Mouse (Mus musculus) limb, embryonic 14.5 days (tissue): ENCODE measurements around the gene Olfr684. TPM values are rescaled to one million over a fixed set of nuclear protein-coding genes. Genes with fewer than 3 reads are reported as not detected.

Source experiments
- ATAC-seq: fragments of 200-750 bp; cut with Nextera tagmentation; 2 replicates; pipeline ENCODE4 v1.8.0; 2017; ENCODE audit warnings: low read depth, moderate number of reproducible peaks, moderate TSS enrichment; ENCODE audit not compliant: low FRiP score
- DNase-seq: peaks from one replicate; pipeline ENCODE4 v3.0.0-alpha.2; 2015; ENCODE audit warnings: low spot score
- H3K27ac ChIP-seq: fragments of 300-500 bp; sonication (generic); replicated peaks from 2 replicates; pipeline ENCODE4 v1.5.1; 2014; ENCODE audit warnings: low read depth, mild to moderate bottlenecking, low read length, moderate library complexity, mixed read lengths
- H3K27me3 ChIP-seq: fragments of 300-500 bp; sonication (generic); 2 replicates; pipeline ENCODE4 v1.6.1; 2014; ENCODE audit warnings: low read length, mixed read lengths; ENCODE audit not compliant: control insufficient read depth, insufficient read depth
- H3K36me3 ChIP-seq: fragments of 300-500 bp; sonication (generic); 2 replicates; pipeline ENCODE4 v1.6.1; 2014; ENCODE audit warnings: mild to moderate bottlenecking, low read length, moderate library complexity, mixed read lengths; ENCODE audit not compliant: control insufficient read depth, insufficient read depth
- H3K4me1 ChIP-seq: fragments of 300-500 bp; sonication (generic); 2 replicates; pipeline ENCODE4 v1.6.1; 2014; ENCODE audit warnings: antibody characterized with exemption, low read length, mixed read lengths; ENCODE audit not compliant: control insufficient read depth, insufficient read depth
- H3K4me2 ChIP-seq: fragments of 300-500 bp; sonication (generic); replicated peaks from 2 replicates; pipeline ENCODE4 v1.6.1; 2014; ENCODE audit warnings: low read depth, mild to moderate bottlenecking, low read length, moderate library complexity; ENCODE audit not compliant: severe bottlenecking
- H3K4me3 ChIP-seq: fragments of 300-500 bp; sonication (generic); replicated peaks from 2 replicates; pipeline ENCODE4 v1.5.1; 2014; ENCODE audit warnings: low read length
- H3K9ac ChIP-seq: fragments of 300-500 bp; sonication (generic); 2 replicates; pipeline ENCODE4 v1.6.1; 2014; ENCODE audit warnings: mild to moderate bottlenecking, low read depth, low read length, moderate library complexity; ENCODE audit not compliant: severe bottlenecking
- H3K9me3 ChIP-seq: fragments of 300-500 bp; sonication (generic); 2 replicates; pipeline ENCODE4 v1.6.1; 2016; ENCODE audit warnings: low read length; ENCODE audit not compliant: control insufficient read depth
- POLR2A ChIP-seq: fragments of 200-500 bp; IDR thresholded peaks from 2 replicates; pipeline ENCODE4 v1.8.0; 2012; ENCODE audit warnings: inconsistent platforms, mild to moderate bottlenecking, moderate library complexity, borderline replicate concordance; ENCODE audit not compliant: insufficient read depth, insufficient read length; ENCODE audit errors: extremely low read depth
- WGBS: fragments of 180-500 bp; shearing (Covaris S2); extraction: QIAGEN DNeasy Blood & Tissue Kit; methylation state at CpG from one replicate; pipeline ENCODE4 v1.1.7; 2014; 5-methylcytosine and 5-hydroxymethylcytosine counted together
- polyA plus RNA-seq, 2 experiments: library from polyadenylated mRNA; depleted of rRNA in 1 of 2; stranded (reverse) in 1 of 2; unstranded in 1 of 2; fragments of >200 nt; fragmentation: Nextera tagmentation in 1 of 2; extraction: Ambion mirVana in 1 of 2; gene quantifications; 2 replicates each; pipeline versions ENCODE4 v1.2.1 to v1.2.3; 2012 to 2014

The Olfr684 gene
- polyA plus RNA-seq (2012; rRNA removed) (not detected in 2 replicates), polyA plus RNA-seq (2014; fragmentation: Nextera tagmentation; extraction: Ambion mirVana) (not detected in 2 replicates)

GRCm38 (mm10) chr7:105163553-105163952, at the start of gene Olfr684:
Gene Olfr684 (minus strand): TSS chr7:105163653.
- Histone ChIP-seq H3K36me3 (no peaks in the 10 kb centered on the region), H3K4me1 (no peaks in the 10 kb centered on the region), H3K27me3 (no peaks in the 10 kb centered on the region), H3K9ac (no peak within 1 kb of the TSS), H3K4me3 (no peak within 1 kb of the TSS), H3K9me3 (no peaks in the 10 kb centered on the region), H3K27ac (no peak within 1 kb of the TSS), H3K4me2 (no peak within 1 kb of the TSS)
- TF ChIP-seq POLR2A, result no peak
- no peak for ATAC-seq
- 57% methylated on average over 1 of the region's 1 CpGs for WGBS
- DNase-seq, result no peak

GRCm38 (mm10) chr7:105207385-105207784, 43.9 kb upstream of the Olfr684 start, which contains the start of gene Olfr686:
Gene Olfr686 (minus strand): TSS chr7:105207485.
- no peak for TF ChIP-seq POLR2A
- H3K27me3 ChIP-seq, result no peaks in the 10 kb centered on the region
- H3K4me3 ChIP-seq, result no peak within 1 kb of the TSS
- no peak within 1 kb of the TSS for H3K4me2 ChIP-seq
- no peak for ATAC-seq
- DNase-seq, result no peak
- no peak within 1 kb of the TSS for H3K9ac ChIP-seq
- H3K9me3 ChIP-seq, result no peaks in the 10 kb centered on the region
- H3K27ac ChIP-seq, result no peak within 1 kb of the TSS
- H3K36me3 ChIP-seq, result no peaks in the 10 kb centered on the region
- H3K4me1 ChIP-seq, result no peaks in the 10 kb centered on the region

- Histone ChIP-seq H3K9me3 (no peaks in the 10 kb centered on the region), H3K9ac (no peak within 1 kb of the TSS), H3K27me3 (no peaks in the 10 kb centered on the region), H3K4me2 (no peak within 1 kb of the TSS), H3K27ac (no peak within 1 kb of the TSS), H3K4me1 (no peaks in the 10 kb centered on the region), H3K36me3 (no peaks in the 10 kb centered on the region), H3K4me3 (no peak within 1 kb of the TSS)
- 90% methylated on average over 1 of the region's 1 CpGs for WGBS
- no peak for DNase-seq
- TF ChIP-seq POLR2A, result no peak
- ATAC-seq, result no peak
Observed at GRCm38 (mm10) chr7:105185912-105186311, 22.5 kb upstream of the Olfr684 start, which contains the start of gene Olfr685. Gene Olfr685 (minus strand): TSS chr7:105186012.

GRCm38 (mm10) chr7:105170773-105171172, 7.3 kb upstream of the Olfr684 start:
- Histone ChIP-seq H3K36me3 (no peaks in the 10 kb centered on the region), H3K9me3 (no peaks in the 10 kb centered on the region), H3K27me3 (no peaks in the 10 kb centered on the region), H3K4me2 (no peak overlapping the region), H3K9ac (no peak overlapping the region), H3K27ac (no peak overlapping the region), H3K4me3 (no peak overlapping the region), H3K4me1 (no peaks in the 10 kb centered on the region)
- ATAC-seq (no peak), DNase-seq (peak; percentile 7)
- no peak for TF ChIP-seq POLR2A
- 54% methylated on average over 4 of the region's 4 CpGs for WGBS

GRCm38 (mm10) chr7:105146912-105147311, 16.5 kb downstream of the Olfr684 start, which contains the start of gene Olfr683:
Gene Olfr683 (minus strand): TSS chr7:105147012.
- 56% methylated on average over 1 of the region's 1 CpGs for WGBS
- ATAC-seq, result no peak
- Histone ChIP-seq H3K27ac (no peak within 1 kb of the TSS), H3K27me3 (no peaks in the 10 kb centered on the region), H3K4me2 (no peak within 1 kb of the TSS), H3K4me1 (no peaks in the 10 kb centered on the region), H3K9me3 (no peaks in the 10 kb centered on the region), H3K36me3 (no peaks in the 10 kb centered on the region), H3K9ac (no peak within 1 kb of the TSS), H3K4me3 (no peak within 1 kb of the TSS)
- DNase-seq, result no peak
- TF ChIP-seq POLR2A, result no peak

GRCm38 (mm10) chr7:105141275-105141674, 22.2 kb downstream of the Olfr684 start:
- 71% methylated on average over 2 of the region's 2 CpGs for WGBS
- no peak for ATAC-seq
- Histone ChIP-seq H3K9ac (no peak overlapping the region), H3K36me3 (no peaks in the 10 kb centered on the region), H3K27me3 (no peaks in the 10 kb centered on the region), H3K4me2 (no peak overlapping the region), H3K4me3 (no peak overlapping the region), H3K27ac (no peak overlapping the region), H3K9me3 (no peaks in the 10 kb centered on the region), H3K4me1 (no peaks in the 10 kb centered on the region)
- DNase-seq, result no peak
- no peak for TF ChIP-seq POLR2A
